Mouse (Mus musculus) testis, adult 2 months (tissue): ENCODE results near the gene Akr1c13.

Experiments used
- CTCF ChIP-seq: fragments of 200-500 bp; IDR thresholded peaks from 2 replicates; pipeline ENCODE4 v1.5.1; 2012; ENCODE audit warnings: low read depth, mild to moderate bottlenecking, inconsistent platforms, low read length, moderate library complexity; ENCODE audit not compliant: control insufficient read depth, insufficient read depth, insufficient replicate concordance
- POLR2A ChIP-seq: fragments of 200-500 bp; IDR thresholded peaks from 2 replicates; pipeline ENCODE4 v1.6.1; 2012; ENCODE audit warnings: low read depth, mild to moderate bottlenecking, inconsistent platforms, low read length, moderate library complexity; ENCODE audit not compliant: control insufficient read depth

DNA sequence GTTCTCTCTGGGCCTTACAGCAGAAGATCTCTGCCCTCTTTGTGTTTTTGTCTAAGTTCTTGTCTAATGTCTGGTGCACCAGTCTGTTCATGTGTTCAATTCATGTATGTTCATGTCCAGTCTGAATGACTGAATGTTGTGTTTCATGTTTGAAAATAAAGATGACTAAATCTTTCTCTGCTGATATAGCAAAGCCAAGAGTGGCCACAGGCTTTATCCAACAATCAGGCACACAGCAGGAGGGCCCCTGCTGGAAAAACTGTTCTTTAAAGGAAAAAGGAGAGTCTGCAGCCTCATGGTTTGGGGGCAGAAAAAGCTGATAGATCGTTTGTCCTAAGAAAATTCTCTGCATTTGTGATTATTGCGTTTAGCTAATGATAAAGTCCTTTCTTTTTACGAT lies 21.4 kb downstream of the Akr1c13 start:
- TF ChIP-seq CTCF (no peak), POLR2A (no peak)
